Mouse (Mus musculus): ENCODE results near the gene Rhoq. TPM values are rescaled to one million over a fixed set of nuclear protein-coding genes. Genes with fewer than 3 reads are reported as not detected.

The Rhoq gene
- total RNA-seq, 2 experiments from 2014 or later = 33.6 to 36.8 TPM

GRCm38 (mm10) chr17:87008950-87009349 lies 46.1 kb downstream of the Rhoq start:
- no peak for DNase-seq

GRCm38 (mm10) chr17:87011301-87012019 lies 48.6 kb downstream of the Rhoq start:
- DNase-seq = peak; percentile 65 to 73

- DNase-seq = no peak
Observed at GRCm38 (mm10) chr17:87019692-87020091, 56.8 kb downstream of the Rhoq start.

GRCm38 (mm10) chr17:87024491-87025242 lies 61.8 kb downstream of the Rhoq start:
- no peak for DNase-seq

GRCm38 (mm10) chr17:87025269-87025949 lies 62.5 kb downstream of the Rhoq start, which contains the start of the genes Pigf and Cript:
Pigf (minus strand) TSS chr17:87025406.
Cript (plus strand) TSS chr17:87025550.
- DNase-seq = peak; percentile 96 to 97

GRCm38 (mm10) chr17:87036141-87037073 lies 73.5 kb downstream of the Rhoq start:
- DNase-seq = no peak

- no peak for DNase-seq
Observed at GRCm38 (mm10) chr17:87038496-87038895, 75.6 kb downstream of the Rhoq start.

GRCm38 (mm10) chr17:87041739-87042138 lies 78.9 kb downstream of the Rhoq start:
- peak; percentile 26 to 37 for DNase-seq

- peak; percentile 82 for DNase-seq
Observed at GRCm38 (mm10) chr17:87044364-87044763, 81.5 kb downstream of the Rhoq start.

- no peak for DNase-seq
Observed at GRCm38 (mm10) chr17:87044796-87045195, 81.9 kb downstream of the Rhoq start.

Other genes with a start within 250 kb of the Rhoq start
- 10 to 100 TPM; 90.7 to 91.1 TPM for gene Epas1, start 209.4 kb upstream of the Rhoq start, total RNA-seq (2021)
- not detected for gene Tmem247, start 45.7 kb upstream of the Rhoq start, total RNA-seq (2021)
- not detected for gene Atp6v1e2, start 15.2 kb upstream of the Rhoq start, total RNA-seq (2021)
- 10 to 100 TPM; 18.2 to 19.9 TPM for gene Pigf, start 62.3 kb downstream of the Rhoq start, total RNA-seq (2021)
- gene Cript, start 62.5 kb downstream of the Rhoq start, total RNA-seq (2021) = 10 to 100 TPM; 57.3 to 62.1 TPM
- gene Socs5, start 144.6 kb downstream of the Rhoq start, total RNA-seq (2021) = 100 to 1,000 TPM; 102 to 112 TPM